9 mouse cellular contexts compared by ENCODE assay signal in genomic region chr17:31034165-31034564, GRCm38 (mm10). TPM values are rescaled to one million over a fixed set of nuclear protein-coding genes. Genes with fewer than 3 reads are reported as not detected.
A peak's percentile ranks its signal among the peaks of the same experiment; 100 is the strongest.
DNase-seq lines count a peak whose midpoint lies in the region; ATAC-seq and TF ChIP-seq lines count a peak whose summit lies in the region.
"Had no signal": no experiment of that assay in that cellular context is flagged by ENCODE, and none has a peak within 500 bp of the region (broad histone marks: within the 10 kb centered on the region; RNA-seq: fewer than 3 reads in every experiment).

No protein-coding gene starts in this region.

- TF ChIP-seq POLR2A in brain, embryonic 14.5 days (IDR thresholded peaks at IDR 0.05; ENCODE audit: borderline replicate concordance, extremely low read depth, insufficient read depth, insufficient read length, poor library complexity, severe bottlenecking) = no peak

- WGBS in midbrain, embryonic 13.5 days = 46% methylated on average over 5 of the region's 5 CpGs

- no peak for TF ChIP-seq CTCF in brain, embryonic 14.5 days (IDR thresholded peaks at IDR 0.05; ENCODE audit: borderline replicate concordance, extremely low read depth, insufficient read depth, insufficient read length)

- no peak overlapping the region for H3K4me3 ChIP-seq in midbrain, embryonic 13.5 days (replicated peaks)

- H3K36me3 ChIP-seq in midbrain, embryonic 13.5 days = no peaks in the 10 kb centered on the region

- H3K4me2 ChIP-seq in midbrain, embryonic 13.5 days (replicated peaks) = no peak overlapping the region

- DNase-seq in frontal cortex, postnatal 10 days (ENCODE audit: low spot score in 2 of 2) = no peak
- peak; percentile 81 for DNase-seq in brain, embryonic 14.5 days (ENCODE audit: low read depth)
- peak; percentile 28 for DNase-seq in heart, postnatal 4 days
- DNase-seq in adrenal gland, postnatal 25 days = no peak
- no peak for DNase-seq in Muller cell, postnatal 12 days (ENCODE audit: inconsistent ontology term)
- DNase-seq in left cerebral cortex, adult 9 months (ENCODE audit: low spot score in 2 of 2) = no peak
- DNase-seq: adrenal gland, adult 8-10 months had no signal

- no peak overlapping the region for H3K9ac ChIP-seq in midbrain, embryonic 13.5 days (replicated peaks)

- no peaks in the 10 kb centered on the region for H3K9me3 ChIP-seq in midbrain, embryonic 13.5 days

- H3K4me1 ChIP-seq in midbrain, embryonic 13.5 days (replicated peaks) = peaks cover 21% of the 10 kb centered on the region

- 0 out of 2 replicates have a peak, but pooled peaks have one; percentile 20 for ATAC-seq in frontal cortex, adult (ENCODE audit: low TSS enrichment)
- ATAC-seq in midbrain, embryonic 13.5 days = peak; percentile 63

- H3K27ac ChIP-seq in midbrain, embryonic 13.5 days = peak overlapping the region; percentile 56; the same call in 1 of the 2 replicates

- no peaks in the 10 kb centered on the region for H3K27me3 ChIP-seq in midbrain, embryonic 13.5 days

RNA-seq across cellular contexts. Expression of gene Abcg1, which starts 23.3 kb away (rescaled TPM):
- 8.7 and 12.8 TPM in 2 replicates for polyA plus RNA-seq in brain, embryonic 14.5 days (2012; rRNA removed)
- 1 to 10 TPM; 5.3 to 7.8 TPM for total RNA-seq in heart, postnatal 4 days (2021)
- polyA plus RNA-seq in midbrain, embryonic 13.5 days (2015; fragmentation: Nextera tagmentation; extraction: Ambion mirVana) = 21.8 and 24.4 TPM in 2 replicates
- total RNA-seq in adrenal gland, postnatal 25 days (2021) = 5.6 and 15.8 TPM in 2 replicates

Comparison
In these comparisons a context has a peak if more than half of its experiments do, and no peak if none do; other contexts are left out.
1. DNase-seq: peak in brain, embryonic 14.5 days (single experiment) and heart, postnatal 4 days (single experiment); none in frontal cortex, postnatal 10 days (0 of 2), adrenal gland, postnatal 25 days (single experiment), Muller cell, postnatal 12 days (single experiment) and left cerebral cortex, adult 9 months (0 of 2).